Mouse (Mus musculus) adrenal gland, postnatal 10 days (tissue): ENCODE results near the gene 4930502E18Rik. TPM values are rescaled to one million over a fixed set of nuclear protein-coding genes. Genes with fewer than 3 reads are reported as not detected.
A peak's percentile ranks its signal among the peaks of the same experiment; 100 is the strongest.
"Not testable (repeated sequence)": the region's sequence is repeated elsewhere in the genome, so short reads cannot be mapped to it uniquely, and the experiment has no call there.

Experiments
- DNase-seq: peaks from one replicate; pipeline ENCODE4 v3.0.0; 2021; ENCODE audit warnings: mixed read lengths
- long read RNA-seq, 2 experiments: library from polyadenylated mRNA; stranded (forward); transcript quantifications; one replicate each; pipeline ENCODE4 v2.0.0; 2021
- total RNA-seq, 2 experiments: library from RNA; stranded (reverse); gene quantifications; 2 replicates each; pipeline ENCODE4 v1.2.3; 2021

Gene 4930502E18Rik
- not detected for total RNA-seq
- long read RNA-seq, experiment 1: 0 reads
- long read RNA-seq, experiment 2: 0 reads

GRCm38 (mm10) chrX:53724596-53724995, at the start of gene 4930502E18Rik:
4930502E18Rik (plus strand) TSS chrX:53724826.
- DNase-seq: no peak

GRCm38 (mm10) chrX:53676943-53677342, 47.7 kb upstream of the 4930502E18Rik start:
- peak; percentile 81 for DNase-seq

- not testable (repeated sequence) for DNase-seq
Observed at GRCm38 (mm10) chrX:53682650-53683049, 42.0 kb upstream of the 4930502E18Rik start.

- DNase-seq: not testable (repeated sequence)
Observed at GRCm38 (mm10) chrX:53684676-53685075, 40.0 kb upstream of the 4930502E18Rik start.

GRCm38 (mm10) chrX:53692065-53692464, 32.6 kb upstream of the 4930502E18Rik start:
- no peak for DNase-seq

GRCm38 (mm10) chrX:53693141-53693540, 31.5 kb upstream of the 4930502E18Rik start:
- DNase-seq: no peak

GRCm38 (mm10) chrX:53694008-53694777, 30.4 kb upstream of the 4930502E18Rik start:
- DNase-seq: no peak

- no peak for DNase-seq
Observed at GRCm38 (mm10) chrX:53699225-53699624, 25.4 kb upstream of the 4930502E18Rik start.

- DNase-seq: no peak
Observed at GRCm38 (mm10) chrX:53702673-53703072, 22.0 kb upstream of the 4930502E18Rik start.

GRCm38 (mm10) chrX:53715942-53716322, 8.7 kb upstream of the 4930502E18Rik start:
- DNase-seq: no peak

- DNase-seq: peak; percentile 62
Observed at GRCm38 (mm10) chrX:53716323-53717182, 8.1 kb upstream of the 4930502E18Rik start.

GRCm38 (mm10) chrX:53728967-53729366, 4.3 kb downstream of the 4930502E18Rik start:
- DNase-seq: no peak

- DNase-seq: no peak
Observed at GRCm38 (mm10) chrX:53752851-53753250, 28.2 kb downstream of the 4930502E18Rik start.

GRCm38 (mm10) chrX:53757736-53758135, 33.1 kb downstream of the 4930502E18Rik start, which contains the start of gene 1700013H16Rik:
1700013H16Rik (minus strand) TSS chrX:53757831.
- no peak for DNase-seq

- DNase-seq: no peak
Observed at GRCm38 (mm10) chrX:53776276-53776675, 51.6 kb downstream of the 4930502E18Rik start, which contains the start of gene Zfp36l3. Zfp36l3 (minus strand) TSS chrX:53776394.

Other genes starting within 250 kb of the 4930502E18Rik start
- gene Rtl8c, start 116.8 kb upstream of the 4930502E18Rik start, total RNA-seq: 10 to 100 TPM; 83.5 to 86.7 TPM
- gene Gm14597, start 115.8 kb upstream of the 4930502E18Rik start, total RNA-seq: not detected
- gene Rtl8a, start 81.1 kb upstream of the 4930502E18Rik start, total RNA-seq: 100 to 1,000 TPM; 140 to 145 TPM
- 10 to 100 TPM; 87.7 to 93.6 TPM for gene Rtl8b, start 54.4 kb upstream of the 4930502E18Rik start, total RNA-seq
- not detected for gene 1700013H16Rik, start 33.0 kb downstream of the 4930502E18Rik start, total RNA-seq
- not detected for gene Zfp36l3, start 51.6 kb downstream of the 4930502E18Rik start, total RNA-seq
- 1 to 10 TPM; 1.3 to 1.4 TPM for gene Xlr, start 72.9 kb downstream of the 4930502E18Rik start, total RNA-seq